Mouse (Mus musculus) gonadal fat pad, adult 2 months (tissue): ENCODE data around the gene Rassf1. TPM values are rescaled to one million over a fixed set of nuclear protein-coding genes. Genes with fewer than 3 reads are reported as not detected.

Source experiments
- DNase-seq: peaks from one replicate; pipeline ENCODE4 v3.0.0-alpha.2; 2012; ENCODE audit warnings: low read depth
- polyA plus RNA-seq: library from polyadenylated mRNA; depleted of rRNA; stranded (reverse); fragments of >200 nt; gene quantifications from 2 replicates; pipeline ENCODE4 v1.2.3, GENCODE M21; 2012; rRNA removed

The Rassf1 gene
- polyA plus RNA-seq, 1 experiment: 36.8 TPM

GRCm38 (mm10) chr9:107603251-107603650 lies 51.9 kb downstream of the Rassf1 start:
- DNase-seq: no peak

DNA sequence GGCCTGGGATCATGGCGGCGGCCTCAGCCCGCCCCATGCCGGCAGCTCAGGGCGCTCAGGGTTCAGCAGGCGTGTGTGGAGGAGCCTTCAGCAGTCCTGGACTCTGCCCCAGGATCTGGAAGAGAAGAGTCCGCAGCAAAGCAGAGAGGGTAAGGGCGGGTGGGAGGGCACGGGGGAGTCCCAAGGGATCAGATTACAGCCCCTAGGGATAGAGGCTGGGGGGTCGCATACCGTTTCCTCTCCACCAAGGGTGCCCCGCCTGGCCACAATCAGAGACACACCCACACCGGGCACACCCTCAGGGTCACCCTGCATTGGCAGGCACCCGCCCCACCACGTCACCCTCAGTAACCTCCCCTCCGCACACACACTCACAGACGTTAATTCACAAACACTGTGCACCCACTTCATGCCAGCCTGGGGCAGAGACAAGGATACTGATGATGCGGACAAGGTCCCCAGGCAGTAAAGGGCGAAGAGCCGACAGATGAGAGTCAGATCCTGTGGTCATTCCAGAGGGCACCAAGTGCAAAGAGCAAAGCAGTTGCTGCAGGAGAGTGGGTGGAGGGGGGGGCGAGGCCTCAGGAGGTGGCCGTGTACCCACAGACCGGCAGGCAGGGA lies 53.8 kb downstream of the Rassf1 start:
- no peak for DNase-seq

DNA sequence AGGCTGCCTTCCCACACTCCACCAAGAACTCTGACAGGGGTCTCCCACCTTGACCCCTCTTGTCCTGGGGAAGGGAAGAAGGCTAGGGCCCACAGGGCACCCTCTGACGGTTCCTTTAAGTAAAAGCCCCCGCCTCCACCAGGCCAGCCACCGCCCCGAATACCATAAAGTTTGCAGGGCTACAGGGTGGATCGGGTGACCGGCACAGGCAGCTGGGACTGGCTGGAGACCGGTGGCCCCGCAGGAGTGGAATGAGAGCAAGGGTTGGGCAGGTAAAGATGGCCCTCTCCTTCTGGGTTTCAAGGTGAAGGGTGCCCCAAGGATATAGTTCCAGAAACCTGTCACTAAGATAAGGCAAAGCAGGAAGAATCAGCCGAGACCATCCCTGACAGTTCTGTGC lies 55.2 kb downstream of the Rassf1 start:
- no peak for DNase-seq

DNA sequence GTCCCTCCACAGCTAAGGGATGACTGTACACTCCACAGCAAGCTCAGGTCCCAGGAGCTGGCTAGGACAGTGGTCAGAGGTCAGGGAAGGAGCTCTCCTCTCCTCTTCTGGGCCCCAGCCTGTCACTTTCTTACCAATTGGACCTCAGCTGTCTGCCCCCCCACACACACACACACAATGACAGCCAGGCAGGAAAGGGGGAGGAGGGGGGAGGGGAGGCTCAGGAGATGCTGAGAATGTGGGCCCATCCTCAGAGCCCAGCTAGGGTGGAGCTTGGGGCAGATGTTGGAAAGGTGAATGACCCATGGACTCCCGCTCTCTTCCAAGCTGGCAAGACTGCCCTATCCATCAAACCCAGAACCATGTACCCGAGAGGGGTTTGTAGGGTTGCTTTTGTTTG lies 55.7 kb downstream of the Rassf1 start:
- no peak for DNase-seq

- DNase-seq: no peak
These were observed 56.4 kb downstream of the Rassf1 start for GRCm38 (mm10) chr9:107607653-107608245.

- no peak for DNase-seq
These were observed 57.5 kb downstream of the Rassf1 start, which contains the start of gene Sema3b for GRCm38 (mm10) chr9:107608741-107609432. Sema3b (minus strand) TSS chr9:107609229.

DNA sequence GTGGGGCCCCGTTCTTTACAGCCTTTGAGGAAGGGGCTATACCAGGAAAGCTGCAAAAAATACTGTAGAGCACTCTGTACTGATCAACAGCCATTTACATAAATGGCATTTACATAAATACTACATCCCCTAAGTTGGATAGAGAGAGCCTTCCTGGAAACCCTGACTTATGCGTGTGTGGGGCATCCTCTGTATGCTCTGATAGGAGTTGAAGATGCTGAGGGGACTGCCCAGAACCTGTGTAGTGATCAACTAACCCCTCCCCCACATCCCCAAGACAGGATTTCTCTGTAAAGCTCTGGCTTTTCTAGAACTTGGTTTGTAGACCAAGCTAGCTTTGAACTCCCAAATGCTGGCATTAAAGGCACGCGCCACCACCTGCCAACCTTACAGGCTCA lies 58.1 kb downstream of the Rassf1 start:
- no peak for DNase-seq

DNA sequence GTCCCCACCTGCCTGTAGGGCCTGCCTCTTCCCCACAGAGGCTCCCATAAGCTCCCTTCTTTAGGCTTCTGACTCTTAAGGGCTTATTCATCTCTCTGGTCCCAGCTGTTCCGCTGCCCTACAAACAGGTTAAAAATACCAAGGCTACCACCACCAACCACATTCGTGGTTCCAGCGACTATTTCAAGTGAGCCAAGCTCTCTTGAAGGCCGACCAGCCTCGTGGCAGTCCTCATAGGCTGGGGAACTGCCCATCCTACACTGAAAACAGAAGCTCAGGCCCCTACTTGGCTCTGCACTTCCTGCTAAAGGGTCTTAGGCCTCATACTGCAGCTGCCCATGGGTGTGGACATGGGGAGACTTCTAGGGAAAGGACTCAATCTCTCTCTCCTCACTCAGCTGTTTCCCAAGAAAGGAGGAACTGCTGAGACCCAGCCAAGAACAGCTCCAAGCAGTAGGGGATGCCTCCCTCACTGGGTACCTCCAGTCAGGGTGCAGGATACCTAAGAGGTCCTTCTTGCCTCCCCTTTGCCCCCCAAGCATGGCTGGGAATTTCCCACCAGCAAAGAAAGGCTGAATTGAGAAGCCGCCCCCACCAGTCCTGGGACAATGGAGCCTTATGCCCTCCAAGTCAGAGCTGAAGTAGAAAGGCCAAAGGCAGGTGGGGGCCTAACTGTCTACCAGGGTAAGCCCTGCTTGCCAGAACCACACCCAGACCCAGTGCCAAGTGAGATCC lies 60.3 kb downstream of the Rassf1 start:
- DNase-seq: no peak

Other genes starting within 250 kb of the Rassf1 start
- gene Hemk1, start 213.2 kb upstream of the Rassf1 start, polyA plus RNA-seq: 23.0 and 28.6 TPM in 2 replicates
- gene 6430571L13Rik, start 211.0 kb upstream of the Rassf1 start, polyA plus RNA-seq: 0.61 and 0.66 TPM in 2 replicates
- gene Cacna2d2, start 151.9 kb upstream of the Rassf1 start, polyA plus RNA-seq: 2.2 TPM in 2 replicates
- gene Tmem115, start 17.6 kb upstream of the Rassf1 start, polyA plus RNA-seq: 54.1 and 56.0 TPM in 2 replicates
- 58.2 and 65.4 TPM in 2 replicates for gene Cyb561d2, start 9.4 kb upstream of the Rassf1 start, polyA plus RNA-seq
- gene Nprl2, start 9.3 kb upstream of the Rassf1 start, polyA plus RNA-seq: 29.7 and 35.0 TPM in 2 replicates
- 7.9 and 8.4 TPM in 2 replicates for gene Zmynd10, start 4.3 kb upstream of the Rassf1 start, polyA plus RNA-seq
- 54.3 and 59.6 TPM in 2 replicates for gene Tusc2, start 11.7 kb downstream of the Rassf1 start, polyA plus RNA-seq
- gene Hyal2, start 16.4 kb downstream of the Rassf1 start, polyA plus RNA-seq: 68.6 and 82.6 TPM in 2 replicates
- 17.0 and 17.8 TPM in 2 replicates for gene Hyal1, start 25.4 kb downstream of the Rassf1 start, polyA plus RNA-seq
- 52.7 and 58.7 TPM in 2 replicates for gene Naa80, start 27.3 kb downstream of the Rassf1 start, polyA plus RNA-seq
- gene Hyal3, start 29.3 kb downstream of the Rassf1 start, polyA plus RNA-seq: 2.4 and 2.6 TPM in 2 replicates
- gene Ifrd2, start 36.1 kb downstream of the Rassf1 start, polyA plus RNA-seq: 30.6 and 32.7 TPM in 2 replicates
- gene Sema3b, start 57.7 kb downstream of the Rassf1 start, polyA plus RNA-seq: 37.2 and 52.8 TPM in 2 replicates
- 685 and 710 TPM in 2 replicates for gene Gnai2, start 83.8 kb downstream of the Rassf1 start, polyA plus RNA-seq
- gene Slc38a3, start 118.0 kb downstream of the Rassf1 start, polyA plus RNA-seq: 10.5 and 12.5 TPM in 2 replicates
- 0.24 TPM in 1 of 2 replicates, not detected in the other for gene Gnat1, start 128.2 kb downstream of the Rassf1 start, polyA plus RNA-seq
- gene Sema3f, start 158.9 kb downstream of the Rassf1 start, polyA plus RNA-seq: 59.8 and 64.0 TPM in 2 replicates
- gene Rbm5, start 219.4 kb downstream of the Rassf1 start, polyA plus RNA-seq: 59.3 and 73.5 TPM in 2 replicates